Mouse (Mus musculus) lung, adult 2 months (tissue): ENCODE data around the gene Mrtfb.

Experiments
- CTCF ChIP-seq: fragments of 200-500 bp; IDR thresholded peaks from 2 replicates; pipeline ENCODE4 v1.5.1; 2011; ENCODE audit warnings: mild to moderate bottlenecking, low read length, control low read depth; ENCODE audit not compliant: insufficient read depth
- POLR2A ChIP-seq: fragments of 200-500 bp; IDR thresholded peaks from 2 replicates; pipeline ENCODE4 v1.6.1; 2011; ENCODE audit warnings: low read depth, mild to moderate bottlenecking, control low read depth, low read length, borderline replicate concordance; ENCODE audit errors: extremely low read depth

- TF ChIP-seq CTCF (no peak), POLR2A (no peak)
Measured at GRCm38 (mm10) chr16:13417904-13418303, 161.6 kb downstream of the Mrtfb start.
